Mouse (Mus musculus) G1E (cell line): Measurements from ENCODE around the gene Hs1bp3. TPM values are rescaled to one million over a fixed set of nuclear protein-coding genes. Genes with fewer than 3 reads are reported as not detected.

Experiments
- ATAC-seq: 2 replicates; pipeline ENCODE4 v1.8.0; 2016; ENCODE audit warnings: mild to moderate bottlenecking; ENCODE audit not compliant: insufficient number of reproducible peaks, poor library complexity, low FRiP score, severe bottlenecking; ENCODE audit errors: extremely low read depth
- DNase-seq: peaks from one replicate; pipeline ENCODE4 v3.0.0; 2012; ENCODE audit warnings: low spot score
- H3K27me3 ChIP-seq: 2 replicates; pipeline ENCODE4 v1.6.1; 2012; ENCODE audit warnings: mild to moderate bottlenecking, low read length, inconsistent platforms; ENCODE audit not compliant: insufficient read depth
- H3K36me3 ChIP-seq: replicated peaks from 2 replicates; pipeline ENCODE3; 2012; ENCODE audit warnings: mild to moderate bottlenecking, inconsistent platforms
- H3K4me1 ChIP-seq: 2 replicates; pipeline ENCODE4 v1.6.1; 2012; ENCODE audit warnings: low read depth, low read length, inconsistent platforms, mixed read lengths; ENCODE audit not compliant: insufficient read depth
- H3K4me3 ChIP-seq: 2 replicates; pipeline ENCODE4 v1.5.1; 2012; ENCODE audit warnings: low read depth, mild to moderate bottlenecking, inconsistent platforms, low read length, moderate library complexity, mixed read lengths
- H3K9me3 ChIP-seq: replicated peaks from 2 replicates; pipeline ENCODE4 v1.6.1; 2012; ENCODE audit warnings: inconsistent platforms
- CTCF ChIP-seq: IDR thresholded peaks from 2 replicates; pipeline ENCODE4 v1.5.1; 2012; ENCODE audit warnings: low read depth, low read length, inconsistent platforms, mixed read lengths
- GATA1 ChIP-seq: IDR thresholded peaks from 2 replicates; pipeline ENCODE4 v1.6.1; 2012; ENCODE audit warnings: borderline replicate concordance, low read length, inconsistent platforms, mixed read lengths
- GATA2 ChIP-seq: IDR thresholded peaks from 2 replicates; pipeline ENCODE4 v1.6.1; 2012; ENCODE audit warnings: low read depth, low read length, inconsistent platforms, borderline replicate concordance
- POLR2AphosphoS5 ChIP-seq: IDR thresholded peaks from 2 replicates; pipeline ENCODE4 v1.6.1; 2012; ENCODE audit warnings: low read depth, low read length, inconsistent platforms; ENCODE audit not compliant: insufficient replicate concordance
- TAL1 ChIP-seq: conservative IDR thresholded peaks from 2 replicates; pipeline ENCODE4 v1.6.1; 2012; ENCODE audit warnings: low read depth, low read length, inconsistent platforms, mixed read lengths
- polyA plus RNA-seq: library from polyadenylated mRNA; stranded (reverse); fragments of >175 nt; gene quantifications from 2 replicates; pipeline ENCODE4 v1.2.3, GENCODE M21; 2012
- total RNA-seq, 2 experiments: library from RNA; stranded (forward) in 1 of 2; stranded (reverse) in 1 of 2; fragments of 200-1000 nt in 1 of 2; fragments of >200 nt in 1 of 2; fragmentation: Nextera tagmentation in 1 of 2; gene quantifications; 2 replicates each; pipeline ENCODE4 v1.2.3; 2014 to 2017

The Hs1bp3 gene
- total RNA-seq (2014; fragmentation: Nextera tagmentation) (19.1 and 29.1 TPM in 2 replicates), total RNA-seq (2017) (17.6 and 18.4 TPM in 2 replicates), polyA plus RNA-seq (12.0 and 18.8 TPM in 2 replicates)

DNA sequence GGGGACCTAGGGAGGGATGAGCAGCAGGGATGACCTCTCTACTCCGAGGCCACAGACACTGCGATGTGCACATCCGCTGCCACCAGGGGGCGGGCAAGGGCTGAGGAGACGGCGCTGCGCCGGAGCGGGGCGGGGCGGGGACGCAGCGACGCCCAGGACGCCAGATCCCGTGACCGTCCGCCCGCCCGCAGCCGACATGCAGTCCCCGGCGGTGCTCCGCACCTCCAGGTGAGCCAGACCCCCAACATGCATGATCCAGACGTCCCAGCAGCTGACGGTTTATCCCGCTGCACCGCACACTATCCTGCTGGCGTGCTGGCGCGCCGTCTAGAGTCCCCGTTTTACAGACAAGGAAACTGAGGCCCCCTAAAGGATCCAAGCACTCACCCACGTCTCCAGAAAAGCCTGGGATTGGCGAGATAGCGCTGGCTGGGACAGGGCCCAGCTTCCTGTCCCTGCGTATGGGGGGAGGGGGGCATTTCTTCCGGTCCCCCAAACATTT, at the start of gene Hs1bp3:
Hs1bp3 (plus strand) TSS at position 163 of the 502 bp plus-strand sequence.
- DNase-seq (peak; percentile 53), ATAC-seq (peak; percentile 73)
- no peaks in the 10 kb centered on the region; the same call in 1 of the 2 replicates for H3K9me3 ChIP-seq
- TF ChIP-seq GATA1 (no peak), CTCF (peak; percentile 81), TAL1 (no peak), POLR2AphosphoS5 (no peak), GATA2 (no peak)
- H3K27me3 ChIP-seq = peaks cover 8% of the 10 kb centered on the region; the same call in 1 of the 2 replicates
- peak within 1 kb of the TSS; percentile 82 for H3K4me3 ChIP-seq
- H3K36me3 ChIP-seq = peaks cover 38% of the 10 kb centered on the region
- peaks cover 35% of the 10 kb centered on the region for H3K4me1 ChIP-seq

DNA sequence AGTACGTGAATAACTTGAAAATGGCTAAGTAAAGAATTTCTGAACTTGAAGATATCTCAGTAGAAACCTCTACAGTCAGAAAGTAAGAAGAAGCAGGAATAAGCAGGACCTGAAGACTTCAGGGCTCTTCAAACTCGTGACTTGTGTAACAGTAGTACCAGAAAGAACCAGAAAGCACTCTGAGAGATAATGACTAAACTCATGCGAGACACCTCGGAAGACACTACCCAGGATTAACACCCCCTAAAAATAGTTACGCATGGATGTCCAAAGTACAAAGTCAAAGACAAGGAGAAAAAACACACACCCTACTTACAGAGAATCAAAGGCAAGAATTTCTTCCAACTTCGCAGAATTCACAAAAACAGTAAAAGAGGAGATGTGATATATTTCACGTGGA, 46.9 kb upstream of the Hs1bp3 start:
- no peak overlapping the region for H3K4me3 ChIP-seq
- DNase-seq = no peak

DNA sequence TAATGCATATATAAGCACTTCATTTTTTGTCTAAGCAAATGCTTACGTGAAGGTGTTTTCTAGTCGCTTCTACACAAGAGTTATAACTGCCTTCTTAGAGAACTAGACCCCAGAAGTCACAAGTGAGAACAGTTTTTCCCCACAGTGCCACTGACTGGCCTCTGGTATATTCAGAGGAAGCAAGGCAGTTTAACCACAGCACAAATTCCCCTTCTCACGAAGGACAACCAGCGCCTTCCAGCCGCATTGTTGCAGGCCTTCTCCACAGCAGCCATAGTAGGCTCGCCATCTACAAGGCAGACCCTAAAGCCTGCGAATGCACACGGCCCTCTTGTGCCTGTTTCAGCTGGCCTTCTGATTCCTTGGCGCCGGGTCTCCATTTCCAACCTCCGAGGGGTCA, 43.6 kb upstream of the Hs1bp3 start:
- H3K27me3 ChIP-seq = no peaks in the 10 kb centered on the region
- no peaks in the 10 kb centered on the region for H3K9me3 ChIP-seq
- TF ChIP-seq GATA2 = no peak
- H3K36me3 ChIP-seq = no peaks in the 10 kb centered on the region
- H3K4me1 ChIP-seq = no peaks in the 10 kb centered on the region
- DNase-seq (no peak), ATAC-seq (no peak)
- no peak overlapping the region for H3K4me3 ChIP-seq

More for the DNA sequence above, 46.9 kb upstream of the Hs1bp3 start:
- Histone ChIP-seq H3K4me1 (no peaks in the 10 kb centered on the region), H3K36me3 (no peaks in the 10 kb centered on the region), H3K27me3 (no peaks in the 10 kb centered on the region), H3K9me3 (no peaks in the 10 kb centered on the region)
- ATAC-seq = no peak
- TF ChIP-seq GATA1 = no peak
- TF ChIP-seq GATA2 = no peak
- TF ChIP-seq CTCF = no peak
- TF ChIP-seq POLR2AphosphoS5 = no peak
- no peak for TF ChIP-seq TAL1

DNA sequence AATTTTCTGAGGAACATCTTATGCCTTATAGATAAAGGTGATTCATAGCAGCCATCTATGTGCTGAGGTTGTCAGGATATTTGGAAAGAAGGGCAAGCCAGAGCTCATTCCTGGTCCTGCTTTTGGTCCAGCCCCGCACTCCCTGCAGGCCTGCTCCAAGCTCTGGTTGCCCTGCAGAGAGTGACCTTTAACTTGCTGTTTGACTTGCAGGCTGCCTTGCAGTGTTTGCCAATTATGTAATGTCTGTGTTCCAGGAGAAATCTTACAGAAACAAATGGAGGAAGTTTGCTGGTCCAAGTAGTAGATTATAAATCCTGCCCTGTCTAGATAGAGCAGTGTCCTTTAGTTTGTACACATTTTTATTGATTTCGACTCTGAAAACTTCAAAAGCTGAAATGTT, 41.8 kb upstream of the Hs1bp3 start:
- no peaks in the 10 kb centered on the region for H3K36me3 ChIP-seq
- ATAC-seq = no peak
- no peak overlapping the region for H3K4me3 ChIP-seq
- H3K4me1 ChIP-seq = no peaks in the 10 kb centered on the region
- no peak for DNase-seq
- H3K27me3 ChIP-seq = no peaks in the 10 kb centered on the region
- no peak for TF ChIP-seq POLR2AphosphoS5
- no peak for TF ChIP-seq CTCF
- TF ChIP-seq GATA2 = no peak
- no peaks in the 10 kb centered on the region for H3K9me3 ChIP-seq

DNA sequence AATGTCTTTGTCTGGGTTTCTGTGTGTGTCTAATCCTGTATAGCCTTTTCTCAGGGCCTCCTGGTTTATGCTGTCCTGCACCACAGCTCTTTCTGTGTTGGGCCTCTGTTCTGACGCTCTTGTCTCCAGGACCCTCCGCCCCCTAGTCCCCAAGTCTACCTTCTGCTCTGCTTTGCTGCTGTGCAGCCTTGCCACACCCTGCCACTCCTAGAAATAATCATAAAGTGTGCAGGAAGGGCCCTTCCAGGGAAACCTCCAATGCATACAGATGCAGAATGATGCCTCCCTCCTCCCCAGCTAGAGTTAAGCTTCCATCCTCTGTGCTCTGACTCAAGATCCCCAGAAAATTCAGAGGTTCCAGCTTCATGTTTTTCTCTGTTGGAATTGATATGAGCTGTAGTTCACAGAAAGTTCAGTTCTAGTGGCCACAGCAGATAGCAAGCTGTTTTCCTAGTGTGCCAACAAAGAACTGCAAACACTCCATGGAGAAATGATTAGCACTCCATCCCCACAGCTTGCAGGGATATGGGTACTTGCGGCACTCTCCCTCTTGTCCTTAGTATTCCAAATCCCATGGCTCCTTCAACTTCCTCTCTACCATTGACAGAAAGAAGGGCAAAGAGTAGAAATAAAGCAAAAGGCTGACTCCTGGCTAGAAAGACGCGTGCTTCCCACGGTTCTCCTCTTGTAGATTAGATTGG, 39.6 kb upstream of the Hs1bp3 start:
- DNase-seq (no peak), ATAC-seq (no peak)
- Histone ChIP-seq H3K36me3 (no peaks in the 10 kb centered on the region), H3K9me3 (no peaks in the 10 kb centered on the region), H3K4me3 (no peak overlapping the region), H3K27me3 (no peaks in the 10 kb centered on the region), H3K4me1 (no peaks in the 10 kb centered on the region)
- TF ChIP-seq CTCF (no peak), TAL1 (no peak), POLR2AphosphoS5 (no peak), GATA2 (no peak), GATA1 (no peak)

DNA sequence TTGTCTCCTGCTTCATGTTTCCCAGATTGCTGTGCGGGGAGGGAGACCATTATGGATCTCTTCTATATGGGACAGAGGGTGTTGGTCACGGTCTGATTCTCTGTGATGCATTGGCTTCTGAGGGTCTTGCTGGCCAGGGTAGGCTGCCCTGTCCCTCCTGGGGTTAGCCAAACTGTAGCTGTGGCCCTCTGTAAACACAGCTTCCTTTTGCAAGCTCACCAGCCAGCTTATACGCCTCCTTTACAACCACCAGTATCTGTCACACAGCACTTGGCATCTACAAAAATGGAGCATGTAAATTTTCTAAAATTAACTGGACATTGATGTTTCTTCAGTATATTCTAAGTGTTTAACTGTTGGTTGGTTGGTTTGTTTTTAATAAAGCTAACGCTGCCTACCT, 37.8 kb upstream of the Hs1bp3 start:
- no peak for DNase-seq
- Histone ChIP-seq H3K27me3 (no peaks in the 10 kb centered on the region), H3K4me1 (no peaks in the 10 kb centered on the region), H3K9me3 (no peaks in the 10 kb centered on the region), H3K36me3 (no peaks in the 10 kb centered on the region), H3K4me3 (no peak overlapping the region)
- ATAC-seq = no peak
- no peak for TF ChIP-seq GATA1

DNA sequence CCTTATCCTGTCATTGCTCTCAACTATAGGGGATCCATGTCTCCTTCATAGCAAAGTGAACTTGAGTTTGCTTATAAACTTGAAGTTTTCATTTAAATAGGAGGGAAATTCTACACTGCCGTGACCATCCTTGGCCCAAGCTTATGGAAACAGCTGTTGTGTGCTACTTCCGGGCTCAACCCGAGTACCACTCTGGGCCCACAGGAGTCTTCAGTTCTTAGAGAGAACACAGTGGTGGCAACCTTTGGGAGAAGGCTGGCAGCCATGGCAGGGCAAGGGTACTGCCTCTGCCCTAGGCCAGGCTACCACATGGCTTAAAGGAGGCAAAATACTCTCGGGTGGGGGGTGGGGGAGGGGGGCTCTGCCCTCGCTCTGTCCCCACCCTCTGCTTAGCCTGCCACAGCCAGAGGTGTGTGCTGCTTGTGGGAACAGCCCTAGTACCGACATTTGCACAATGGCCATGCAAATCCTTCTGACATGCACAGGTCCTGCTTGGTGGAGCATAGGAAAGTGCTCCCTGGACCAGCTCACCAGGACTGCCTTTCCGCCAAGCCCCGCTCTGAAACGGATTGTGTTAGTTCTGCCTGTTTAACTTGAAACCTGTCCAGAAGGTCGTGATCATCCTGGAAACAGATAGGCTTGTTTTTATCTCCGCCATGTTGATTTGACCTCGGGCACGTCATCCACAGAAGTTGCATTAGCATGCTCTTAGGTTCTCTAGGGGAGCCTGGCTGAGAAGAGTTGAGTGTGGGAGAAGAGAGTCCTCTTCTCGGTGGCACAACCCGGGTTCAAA, 31.8 kb upstream of the Hs1bp3 start:
- H3K4me1 ChIP-seq = no peaks in the 10 kb centered on the region
- no peaks in the 10 kb centered on the region for H3K27me3 ChIP-seq
- TF ChIP-seq GATA1 (no peak), GATA2 (no peak), TAL1 (no peak), POLR2AphosphoS5 (no peak), CTCF (no peak)
- H3K9me3 ChIP-seq = no peaks in the 10 kb centered on the region
- H3K36me3 ChIP-seq = no peaks in the 10 kb centered on the region
- H3K4me3 ChIP-seq = no peak overlapping the region
- DNase-seq = no peak
- ATAC-seq = no peak
